Mouse (Mus musculus) embryonic facial prominence, embryonic 15.5 days (tissue): Measurements from ENCODE around the gene Upp2. TPM values are rescaled to one million over a fixed set of nuclear protein-coding genes. Genes with fewer than 3 reads are reported as not detected.
A peak's percentile ranks its signal among the peaks of the same experiment; 100 is the strongest.

Experiments used
- ATAC-seq: fragments of 200-750 bp; cut with Nextera tagmentation; 2 replicates; pipeline ENCODE4 v1.8.0; 2017; ENCODE audit warnings: low read depth, moderate TSS enrichment; ENCODE audit not compliant: insufficient number of reproducible peaks, low FRiP score, low TSS enrichment
- H3K27ac ChIP-seq: fragments of 300-500 bp; sonication (generic); replicated peaks from 2 replicates; pipeline ENCODE4 v1.5.1; 2015; ENCODE audit warnings: mild to moderate bottlenecking, inconsistent platforms
- H3K27me3 ChIP-seq: fragments of 300-500 bp; sonication (generic); 2 replicates; pipeline ENCODE4 v1.6.1; 2015; ENCODE audit warnings: inconsistent platforms
- H3K36me3 ChIP-seq: fragments of 300-500 bp; sonication (generic); 2 replicates; pipeline ENCODE4 v1.6.1; 2015; ENCODE audit warnings: mild to moderate bottlenecking, inconsistent platforms
- H3K4me1 ChIP-seq: fragments of 300-500 bp; sonication (generic); 2 replicates; pipeline ENCODE4 v1.6.1; 2015; ENCODE audit warnings: inconsistent platforms
- H3K4me2 ChIP-seq: fragments of 300-500 bp; sonication (generic); replicated peaks from 2 replicates; pipeline ENCODE4 v1.6.1; 2015; ENCODE audit warnings: mild to moderate bottlenecking, inconsistent platforms
- H3K4me3 ChIP-seq: fragments of 300-500 bp; sonication (generic); replicated peaks from 2 replicates; pipeline ENCODE4 v1.5.1; 2015; ENCODE audit warnings: mild to moderate bottlenecking, inconsistent platforms
- H3K9ac ChIP-seq: fragments of 300-500 bp; sonication (generic); 2 replicates; pipeline ENCODE4 v1.6.1; 2015; ENCODE audit warnings: inconsistent platforms
- H3K9me3 ChIP-seq: fragments of 300-500 bp; sonication (generic); replicated peaks from 2 replicates; pipeline ENCODE4 v1.6.1; 2016; ENCODE audit warnings: inconsistent platforms
- WGBS: fragments of 180-500 bp; shearing (Covaris S2); methylation state at CpG from one replicate; pipeline ENCODE4 v1.1.7; 2015; 5-methylcytosine and 5-hydroxymethylcytosine counted together
- polyA plus RNA-seq: library from polyadenylated mRNA; unstranded; fragments of >200 nt; fragmentation: Nextera tagmentation; extraction: Ambion mirVana; gene quantifications from 2 replicates; pipeline ENCODE4 v1.2.1, GENCODE M21; 2015

Upp2 gene
- polyA plus RNA-seq, 1 experiment from 2014 or later: 11.0 TPM

- Histone ChIP-seq H3K36me3 (no peaks in the 10 kb centered on the region), H3K4me1 (peaks cover 53% of the 10 kb centered on the region), H3K27me3 (no peaks in the 10 kb centered on the region), H3K9me3 (no peaks in the 10 kb centered on the region), H3K9ac (no peak overlapping the region), H3K27ac (no peak overlapping the region), H3K4me3 (no peak overlapping the region), H3K4me2 (no peak overlapping the region)
- 50% methylated on average over 6 of the region's 6 CpGs for WGBS
- ATAC-seq: no peak
Measured at GRCm38 (mm10) chr2:58551866-58552265, 15.2 kb upstream of the Upp2 start.

DNA sequence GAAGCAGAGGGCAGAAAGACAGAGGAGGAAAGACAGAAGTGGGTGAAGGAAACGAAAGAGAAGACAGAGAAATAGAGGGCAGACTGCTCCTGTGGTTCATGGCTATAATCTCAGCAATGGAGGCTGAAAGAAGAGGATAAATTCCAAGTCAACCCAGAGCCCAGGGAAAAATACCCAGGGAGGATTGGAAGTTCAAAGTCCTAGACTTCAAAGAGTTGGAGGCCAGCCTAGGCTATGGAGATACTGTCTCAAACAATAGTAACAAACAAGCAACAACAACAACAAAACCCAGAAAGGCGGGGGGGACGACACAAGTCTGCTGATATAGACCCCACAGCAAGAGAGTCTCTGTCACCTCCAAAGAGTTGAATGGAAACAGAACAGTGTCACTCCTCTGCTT is 14.8 kb upstream of the Upp2 start:
- H3K27ac ChIP-seq: no peak overlapping the region
- no peaks in the 10 kb centered on the region for H3K36me3 ChIP-seq
- ATAC-seq: no peak
- WGBS: 40% methylated on average over 3 of the region's 3 CpGs
- H3K9ac ChIP-seq: no peak overlapping the region
- H3K4me1 ChIP-seq: peaks cover 53% of the 10 kb centered on the region
- H3K27me3 ChIP-seq: no peaks in the 10 kb centered on the region
- no peaks in the 10 kb centered on the region for H3K9me3 ChIP-seq
- H3K4me2 ChIP-seq: no peak overlapping the region
- no peak overlapping the region for H3K4me3 ChIP-seq

DNA sequence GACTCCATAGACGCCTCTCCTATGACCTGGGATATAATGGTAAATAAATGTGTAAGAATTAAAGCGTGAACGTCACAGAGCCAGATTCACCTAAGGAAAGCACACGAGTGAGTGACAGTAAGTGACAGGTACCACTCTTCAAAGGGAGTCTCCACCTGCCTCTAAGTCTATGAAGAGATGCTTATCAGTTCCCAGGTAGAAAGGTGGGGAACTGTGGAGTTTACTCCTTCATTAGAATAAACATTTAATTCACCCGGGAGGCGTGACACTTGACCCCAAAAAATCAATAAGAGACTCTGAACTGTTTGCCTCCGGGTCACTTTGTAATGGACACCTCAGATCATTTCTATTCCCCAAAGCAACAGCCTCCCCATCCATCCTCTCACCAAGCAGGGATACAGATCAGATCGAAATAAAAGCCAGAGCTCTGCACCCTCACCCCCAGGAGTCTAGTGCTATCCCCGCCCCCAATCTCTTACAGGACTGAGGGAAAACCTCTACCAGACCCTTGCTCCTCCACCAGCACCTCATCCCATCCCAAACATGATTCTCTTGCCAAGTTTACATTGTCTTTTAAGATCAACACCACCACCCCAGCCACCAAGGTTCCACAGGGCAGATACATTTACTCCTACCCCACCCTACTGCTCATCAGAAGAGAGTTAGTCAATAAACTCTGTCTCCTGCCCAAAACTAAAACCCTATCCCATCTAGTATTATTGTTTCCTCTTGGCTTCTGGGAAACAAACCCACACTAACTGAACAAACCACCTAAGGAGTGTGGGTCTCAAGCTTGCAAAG is 9.9 kb upstream of the Upp2 start:
- Histone ChIP-seq H3K4me3 (no peak overlapping the region), H3K4me1 (peaks cover 33% of the 10 kb centered on the region), H3K4me2 (no peak overlapping the region), H3K27me3 (no peaks in the 10 kb centered on the region), H3K9me3 (no peaks in the 10 kb centered on the region), H3K9ac (no peak overlapping the region), H3K36me3 (no peaks in the 10 kb centered on the region), H3K27ac (no peak overlapping the region)
- peak; percentile 29; the same call in 1 of the 2 replicates for ATAC-seq
- WGBS: 61% methylated on average over 9 of the region's 9 CpGs

DNA sequence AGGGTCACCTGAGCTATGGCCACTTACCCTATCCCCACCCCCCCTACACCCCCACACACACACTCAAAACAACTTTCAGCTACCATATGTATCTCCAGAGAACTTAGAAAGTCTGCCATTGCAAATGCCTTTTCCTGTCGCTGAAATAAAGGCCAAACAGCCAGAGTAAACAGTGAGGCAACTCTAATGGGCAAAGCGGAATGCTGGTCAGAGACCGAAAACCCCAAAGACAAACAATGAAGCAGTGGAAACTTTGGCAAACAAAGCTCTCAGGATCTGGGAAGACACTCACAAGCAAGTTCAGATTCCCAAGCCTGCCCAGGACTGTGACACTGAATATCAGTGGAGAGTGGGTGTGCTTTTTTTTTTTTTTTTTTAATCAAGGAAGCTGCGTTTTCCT is 5.0 kb upstream of the Upp2 start:
- WGBS: 55% methylated on average over 4 of the region's 4 CpGs
- no peak overlapping the region for H3K9ac ChIP-seq
- H3K9me3 ChIP-seq: no peaks in the 10 kb centered on the region
- H3K4me2 ChIP-seq: no peak overlapping the region
- H3K27ac ChIP-seq: no peak overlapping the region
- no peak overlapping the region for H3K4me3 ChIP-seq
- peaks cover 31% of the 10 kb centered on the region for H3K4me1 ChIP-seq
- ATAC-seq: no peak
- H3K27me3 ChIP-seq: no peaks in the 10 kb centered on the region
- H3K36me3 ChIP-seq: no peaks in the 10 kb centered on the region

DNA sequence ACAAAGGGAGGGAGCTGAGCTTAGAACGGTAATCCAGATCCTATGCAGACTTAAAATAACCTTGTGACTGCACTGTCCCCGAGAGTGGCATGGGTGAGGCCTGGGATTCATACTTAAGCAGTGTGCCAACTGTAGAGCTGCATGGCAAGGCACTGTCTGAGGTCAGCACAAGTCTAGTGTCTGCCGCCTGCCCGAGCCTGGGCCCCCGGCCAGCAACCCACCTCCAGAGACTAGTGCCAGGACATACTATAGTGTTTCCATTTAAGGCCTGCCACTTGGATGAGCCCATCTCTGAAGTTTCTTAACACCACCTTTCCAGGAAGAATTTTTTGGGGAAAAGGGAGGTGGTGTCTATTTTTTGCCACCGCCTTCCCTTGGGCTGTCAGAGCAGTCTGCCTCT is 1.8 kb upstream of the Upp2 start:
- H3K4me3 ChIP-seq: peak overlapping the region; percentile 85
- no peak for ATAC-seq
- H3K36me3 ChIP-seq: no peaks in the 10 kb centered on the region
- H3K4me1 ChIP-seq: peaks cover 46% of the 10 kb centered on the region
- no peaks in the 10 kb centered on the region for H3K9me3 ChIP-seq
- H3K4me2 ChIP-seq: peak overlapping the region; percentile 57
- H3K27ac ChIP-seq: peak overlapping the region; percentile 98; the same call in 1 of the 2 replicates
- no peaks in the 10 kb centered on the region for H3K27me3 ChIP-seq
- no peak overlapping the region for H3K9ac ChIP-seq
- 35% methylated on average over 6 of the region's 6 CpGs for WGBS

DNA sequence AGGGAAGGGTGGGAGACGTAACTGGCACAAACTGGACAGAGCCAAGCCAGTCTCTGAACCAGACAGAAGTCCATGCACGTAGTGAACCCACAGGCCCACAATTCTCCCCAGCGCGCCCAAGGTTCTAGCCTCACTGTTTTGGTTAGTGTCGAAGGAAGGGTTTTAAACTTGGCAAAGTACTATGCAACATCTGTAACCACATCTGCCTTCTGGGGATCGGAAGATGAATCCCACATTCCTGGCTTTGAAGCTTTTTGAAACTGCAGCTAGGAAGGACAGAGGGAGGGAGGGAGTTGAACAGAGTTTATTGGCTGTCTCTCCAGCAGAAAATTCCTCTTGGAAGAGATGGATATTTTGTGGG is 1.1 kb upstream of the Upp2 start:
- 0 out of 2 replicates have a peak, but pooled peaks have one; percentile 21 for ATAC-seq
- WGBS: 3% methylated on average over 6 of the region's 6 CpGs

DNA sequence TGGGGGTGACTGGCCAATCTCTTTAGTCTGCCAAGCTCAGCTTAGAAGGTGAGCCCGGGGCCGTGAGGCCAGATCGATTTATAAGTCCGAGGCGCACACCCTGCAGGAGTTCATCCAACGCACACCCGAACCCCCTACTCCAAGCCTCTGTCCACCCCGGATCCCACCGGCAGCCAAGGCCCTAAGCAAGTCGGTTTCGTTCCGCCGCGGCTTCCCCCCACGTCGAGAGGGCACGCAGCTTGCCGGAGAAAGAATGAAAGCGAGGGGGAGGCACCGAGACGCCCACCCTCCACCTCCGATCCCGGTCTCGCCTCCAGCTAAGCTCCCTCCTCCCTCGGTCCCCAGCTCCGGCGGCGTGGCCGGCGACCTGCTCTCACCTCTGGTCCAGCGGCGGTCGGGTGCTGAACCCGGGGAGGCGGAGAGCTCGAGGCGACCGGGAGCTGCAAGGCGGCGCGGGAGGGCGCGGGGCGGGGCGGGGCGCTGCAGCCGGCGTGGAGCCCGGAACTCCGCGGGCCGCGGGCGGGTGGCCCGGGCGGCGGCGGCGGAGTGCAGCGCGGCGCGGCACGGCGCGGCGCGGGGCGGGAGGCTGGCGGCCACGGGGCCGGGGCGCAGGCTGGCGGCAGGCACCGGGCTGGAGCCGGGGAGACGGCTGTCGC is 560 bp upstream of the Upp2 start:
- WGBS: under 1% methylated on average over 59 of the region's 78 CpGs
- H3K4me3 ChIP-seq: peak overlapping the region; percentile 85
- peak overlapping the region; percentile 98 for H3K27ac ChIP-seq
- H3K9ac ChIP-seq: peak overlapping the region; percentile 87
- H3K9me3 ChIP-seq: no peaks in the 10 kb centered on the region
- peaks cover 46% of the 10 kb centered on the region for H3K4me1 ChIP-seq
- H3K27me3 ChIP-seq: no peaks in the 10 kb centered on the region
- ATAC-seq: peak; percentile 65
- peak overlapping the region; percentile 57 for H3K4me2 ChIP-seq
- no peaks in the 10 kb centered on the region for H3K36me3 ChIP-seq

More for the DNA sequence above, 1.1 kb upstream of the Upp2 start:
- Histone ChIP-seq H3K4me2 (peak overlapping the region; percentile 57), H3K27me3 (no peaks in the 10 kb centered on the region), H3K27ac (peak overlapping the region; percentile 98), H3K4me1 (peaks cover 46% of the 10 kb centered on the region), H3K4me3 (peak overlapping the region; percentile 85), H3K9me3 (no peaks in the 10 kb centered on the region), H3K9ac (peak overlapping the region; percentile 87), H3K36me3 (no peaks in the 10 kb centered on the region)

- 8% methylated on average over 12 of the region's 12 CpGs for WGBS
- Histone ChIP-seq H3K4me3 (peak overlapping the region; percentile 85), H3K27ac (peak overlapping the region; percentile 98), H3K4me2 (peak overlapping the region; percentile 57), H3K9me3 (no peaks in the 10 kb centered on the region), H3K27me3 (no peaks in the 10 kb centered on the region), H3K9ac (peak overlapping the region; percentile 87), H3K4me1 (peaks cover 34% of the 10 kb centered on the region), H3K36me3 (no peaks in the 10 kb centered on the region)
- ATAC-seq: no peak
Measured at GRCm38 (mm10) chr2:58567866-58568719, 995 bp downstream of the Upp2 start.

GRCm38 (mm10) chr2:58568841-58569645 is 1.9 kb downstream of the Upp2 start:
- Histone ChIP-seq H3K4me3 (peak overlapping the region; percentile 85), H3K27ac (no peak overlapping the region; the same call in 1 of the 2 replicates)

DNA sequence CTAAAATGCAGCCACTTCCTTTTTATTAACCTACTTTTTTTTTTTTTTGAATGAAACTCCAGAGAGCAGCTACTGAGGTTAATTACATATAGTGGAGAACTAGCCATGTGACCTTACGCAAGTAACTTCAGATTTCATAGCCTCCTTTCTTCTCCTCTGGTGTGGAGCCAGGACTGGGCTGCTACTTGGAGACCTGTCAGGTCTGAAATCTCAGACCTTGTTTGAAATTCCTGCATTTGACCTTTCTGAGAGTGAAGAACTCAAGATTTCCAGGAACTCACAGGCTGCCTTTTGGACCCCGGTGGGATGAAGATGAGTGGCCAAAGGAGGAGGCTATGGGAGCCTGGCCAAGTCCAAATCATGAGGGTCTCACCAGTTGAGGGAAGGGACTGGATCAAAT is 7.1 kb downstream of the Upp2 start:
- no peak overlapping the region for H3K27ac ChIP-seq
- 80% methylated on average over 2 of the region's 2 CpGs for WGBS
- H3K9me3 ChIP-seq: no peaks in the 10 kb centered on the region
- peaks cover under 1% of the 10 kb centered on the region; the same call in 1 of the 2 replicates for H3K4me1 ChIP-seq
- H3K36me3 ChIP-seq: no peaks in the 10 kb centered on the region
- ATAC-seq: no peak
- no peak overlapping the region for H3K4me2 ChIP-seq
- no peak overlapping the region for H3K4me3 ChIP-seq
- H3K27me3 ChIP-seq: no peaks in the 10 kb centered on the region
- no peak overlapping the region for H3K9ac ChIP-seq

More at GRCm38 (mm10) chr2:58568841-58569645, 1.9 kb downstream of the Upp2 start:
- H3K4me1 ChIP-seq: peaks cover 32% of the 10 kb centered on the region
- no peaks in the 10 kb centered on the region for H3K9me3 ChIP-seq
- H3K36me3 ChIP-seq: no peaks in the 10 kb centered on the region
- H3K4me2 ChIP-seq: peak overlapping the region; percentile 57
- WGBS: 59% methylated on average over 4 of the region's 4 CpGs
- no peaks in the 10 kb centered on the region for H3K27me3 ChIP-seq
- no peak overlapping the region for H3K9ac ChIP-seq
- ATAC-seq: no peak
